Comparison of ENCODE assay signal across 7 mouse cellular contexts in the genomic region with DNA sequence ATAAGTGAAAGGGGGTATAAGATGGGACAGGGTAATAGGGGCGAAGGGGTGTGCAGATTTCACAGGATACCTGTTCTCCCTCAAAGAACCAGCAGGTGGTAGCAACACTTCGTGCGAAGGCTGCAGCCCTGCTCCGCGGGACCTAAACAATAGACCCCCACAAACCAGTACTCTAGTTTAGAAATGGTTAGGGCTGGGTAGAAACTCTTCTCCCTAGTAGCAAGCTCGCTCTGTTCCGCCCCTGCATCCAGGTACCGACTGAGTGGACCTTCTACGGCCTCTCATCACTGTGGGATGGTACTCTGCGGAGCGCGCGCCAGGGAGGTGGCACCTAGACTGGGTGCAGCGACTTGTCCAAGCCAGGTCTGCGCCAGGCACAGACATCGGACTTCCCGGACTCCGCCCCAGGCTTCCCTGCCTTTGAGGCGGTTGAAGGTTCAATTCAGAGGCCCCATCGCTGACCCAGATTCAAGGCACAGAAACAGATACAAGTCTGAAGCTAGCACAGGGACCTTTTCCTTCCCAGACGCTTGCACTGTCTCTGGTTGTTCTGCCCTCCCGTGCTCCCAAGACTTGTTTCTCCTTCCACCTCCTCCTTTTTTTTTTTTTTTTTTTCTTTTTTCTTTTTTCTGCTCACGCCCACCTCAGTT. TPM values are rescaled to one million over a fixed set of nuclear protein-coding genes. Genes with fewer than 3 reads are reported as not detected.
DNase-seq lines count a peak whose midpoint lies in the region; ATAC-seq and TF ChIP-seq lines count a peak whose summit lies in the region.

No protein-coding gene starts in this region.

- no peaks in the 10 kb centered on the region for H3K9me3 ChIP-seq in ES-Bruce4 (replicated peaks; ENCODE audit: control insufficient read depth, insufficient read depth, low read length, poor library complexity, severe bottlenecking)
- H3K9me3 ChIP-seq in hindbrain, embryonic 10.5 days, result no peaks in the 10 kb centered on the region
- no peaks in the 10 kb centered on the region for H3K9me3 ChIP-seq in stomach, embryonic 14.5 days (ENCODE audit: control insufficient read depth, low read depth, low read length)

- H3K36me3 ChIP-seq in ES-Bruce4 (ENCODE audit: control insufficient read depth, insufficient read depth, low read length, poor library complexity, severe bottlenecking), result no peaks in the 10 kb centered on the region
- no peaks in the 10 kb centered on the region for H3K36me3 ChIP-seq in hindbrain, embryonic 10.5 days
- no peaks in the 10 kb centered on the region for H3K36me3 ChIP-seq in stomach, embryonic 14.5 days (ENCODE audit: control insufficient read depth, insufficient read depth, low read length)

- TF ChIP-seq POLR2A in ES-Bruce4 (IDR thresholded peaks at IDR 0.05; ENCODE audit: insufficient read depth, low read length), result no peak

- TF ChIP-seq CTCF in ES-Bruce4 (IDR thresholded peaks at IDR 0.05; ENCODE audit: low read depth, low read length), result peak; percentile 78

- H3K4me1 ChIP-seq in ES-Bruce4 (ENCODE audit: control insufficient read depth, insufficient read depth, low read length), result no peaks in the 10 kb centered on the region
- H3K4me1 ChIP-seq in hindbrain, embryonic 10.5 days (replicated peaks), result peaks cover 12% of the 10 kb centered on the region
- H3K4me1 ChIP-seq in stomach, embryonic 14.5 days (ENCODE audit: control insufficient read depth, insufficient read depth, low read length), result 0 out of 2 replicates have a peak, but pooled peaks cover 4% of the 10 kb centered on the region

- no peak overlapping the region for H3K27ac ChIP-seq in ES-Bruce4 (ENCODE audit: insufficient read depth, low read length)
- H3K27ac ChIP-seq in hindbrain, embryonic 10.5 days, result peak overlapping the region; percentile 95
- peak overlapping the region; percentile 91 for H3K27ac ChIP-seq in stomach, embryonic 14.5 days (ENCODE audit: low read length)

- intact Hi-C loops in left cerebral cortex, postnatal 4 days (cut with DNase I), result loop anchor here (5.0 to 10.0 kb wide), 2 partner anchors 593 to 660 kb away; a partner anchor contains a TSS

- DNase-seq in CD4-positive helper T cell, adult 2 months (ENCODE audit: low read depth, low spot score), result peak; percentile 69
- peak; percentile 79 for DNase-seq in embryo, embryonic 9.5 days (ENCODE audit: extremely low spot score)
- peak; percentile 76 for DNase-seq in hindbrain, embryonic 10.5 days (ENCODE audit: low spot score)
- DNase-seq in left cerebral cortex, postnatal 4 days, result peak; percentile 60
- peak; percentile 81 for DNase-seq in mesoderm, embryonic 11.5 days (ENCODE audit: low read depth, low spot score)

- H3K4me3 ChIP-seq in ES-Bruce4 (ENCODE audit: low read depth, low read length), result peak overlapping the region; percentile 79
- peak overlapping the region; percentile 73 for H3K4me3 ChIP-seq in hindbrain, embryonic 10.5 days
- H3K4me3 ChIP-seq in stomach, embryonic 14.5 days (ENCODE audit: low read depth, low read length), result peak overlapping the region; percentile 69

- no peak for TF ChIP-seq EP300 in ES-Bruce4 (IDR thresholded peaks at IDR 0.05; ENCODE audit: insufficient read depth, low read depth, low read length)

- peak; percentile 68 for ATAC-seq in stomach, embryonic 14.5 days (ENCODE audit: insufficient number of reproducible peaks, insufficient read depth, low FRiP score, low read depth)

- peak overlapping the region; percentile 92 for H3K4me2 ChIP-seq in stomach, embryonic 14.5 days (replicated peaks; ENCODE audit: low read depth, low read length)

- H3K9ac ChIP-seq in ES-Bruce4 (ENCODE audit: low read depth, poor library complexity, severe bottlenecking), result peak overlapping the region; percentile 82
- H3K9ac ChIP-seq in stomach, embryonic 14.5 days (replicated peaks; ENCODE audit: low read depth, low read length), result peak overlapping the region; percentile 63

- no peaks in the 10 kb centered on the region for H3K27me3 ChIP-seq in ES-Bruce4 (ENCODE audit: control insufficient read depth, insufficient read depth, low read length, poor library complexity, severe bottlenecking)
- H3K27me3 ChIP-seq in hindbrain, embryonic 10.5 days (ENCODE audit: insufficient read depth, poor library complexity, severe bottlenecking), result peaks cover 9% of the 10 kb centered on the region
- H3K27me3 ChIP-seq in stomach, embryonic 14.5 days (ENCODE audit: control insufficient read depth, insufficient read depth, low read length), result no peaks in the 10 kb centered on the region

- WGBS in hindbrain, embryonic 10.5 days, result under 1% methylated on average over 23 of the region's 23 CpGs
- WGBS in stomach, embryonic 14.5 days, result under 1% methylated on average over 22 of the region's 23 CpGs

RNA-seq across cellular contexts. Expression of a gene that starts 0.8 kb away (rescaled TPM):
- polyA plus RNA-seq in ES-Bruce4 (2011; ENCODE audit: insufficient read depth, insufficient read length, low read depth, missing spikeins), result 4.0 and 5.7 TPM in 2 replicates
- polyA plus RNA-seq in hindbrain, embryonic 10.5 days (2016; fragmentation: Nextera tagmentation; extraction: Ambion mirVana), result 13.4 and 13.9 TPM in 2 replicates
- total RNA-seq in left cerebral cortex, postnatal 4 days (2021), result 100 to 1,000 TPM; 165 to 178 TPM
- polyA plus RNA-seq in stomach, embryonic 14.5 days (2014; fragmentation: Nextera tagmentation; extraction: Ambion mirVana), result 11.7 and 11.8 TPM in 2 replicates

RNA-seq across cellular contexts. Expression of a gene that starts 31.7 kb away (rescaled TPM):
- not detected in 2 replicates for polyA plus RNA-seq in ES-Bruce4 (2011; ENCODE audit: insufficient read depth, insufficient read length, low read depth, missing spikeins)
- polyA plus RNA-seq in hindbrain, embryonic 10.5 days (2016; fragmentation: Nextera tagmentation; extraction: Ambion mirVana), result 0.25 and 0.41 TPM in 2 replicates
- total RNA-seq in left cerebral cortex, postnatal 4 days (2021), result under 1 TPM in 1 of 2 experiments, not detected in 1; 0.20 TPM
- 5.7 and 6.7 TPM in 2 replicates for polyA plus RNA-seq in stomach, embryonic 14.5 days (2014; fragmentation: Nextera tagmentation; extraction: Ambion mirVana)
